Mouse (Mus musculus): ENCODE measurements around the gene Spa17.

DNA sequence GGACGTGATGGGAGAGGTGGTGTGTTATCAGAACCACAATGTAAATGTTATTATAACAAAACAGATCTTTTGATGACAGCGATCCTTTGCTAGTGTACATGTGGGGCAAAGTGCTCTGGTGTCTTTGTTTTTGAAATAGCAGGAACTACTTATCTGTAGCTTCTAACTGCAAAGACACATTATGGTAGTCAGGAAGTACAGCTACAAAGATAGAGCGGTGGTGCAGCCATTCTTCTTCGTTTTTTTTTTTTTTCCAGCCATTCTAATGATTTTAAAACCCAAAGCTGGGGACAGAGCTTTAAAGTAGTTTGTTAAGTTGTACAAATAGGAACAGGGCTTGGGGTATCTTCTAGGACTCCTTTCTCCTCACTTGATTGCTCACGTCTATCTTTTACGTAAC is 45.9 kb upstream of the Spa17 start:
- TF ChIP-seq POLR2AphosphoS2 (IDR thresholded peaks at IDR 0.05; ENCODE audit: insufficient read length, low read depth) (no peak), TCF3 (IDR thresholded peaks at IDR 0.05; ENCODE audit: insufficient read length, low read depth) (no peak), POLR2A (IDR thresholded peaks at IDR 0.05; ENCODE audit: insufficient read length, low read depth) (no peak), USF1 (IDR thresholded peaks at IDR 0.05; ENCODE audit: low read depth) (no peak), MAX (IDR thresholded peaks at IDR 0.05; ENCODE audit: low read depth) (no peak), TCF12 (IDR thresholded peaks at IDR 0.05; ENCODE audit: insufficient read depth, poor library complexity, severe bottlenecking) (no peak)
